ENCODE assay signal across 8 mouse cellular contexts in the genomic region with DNA sequence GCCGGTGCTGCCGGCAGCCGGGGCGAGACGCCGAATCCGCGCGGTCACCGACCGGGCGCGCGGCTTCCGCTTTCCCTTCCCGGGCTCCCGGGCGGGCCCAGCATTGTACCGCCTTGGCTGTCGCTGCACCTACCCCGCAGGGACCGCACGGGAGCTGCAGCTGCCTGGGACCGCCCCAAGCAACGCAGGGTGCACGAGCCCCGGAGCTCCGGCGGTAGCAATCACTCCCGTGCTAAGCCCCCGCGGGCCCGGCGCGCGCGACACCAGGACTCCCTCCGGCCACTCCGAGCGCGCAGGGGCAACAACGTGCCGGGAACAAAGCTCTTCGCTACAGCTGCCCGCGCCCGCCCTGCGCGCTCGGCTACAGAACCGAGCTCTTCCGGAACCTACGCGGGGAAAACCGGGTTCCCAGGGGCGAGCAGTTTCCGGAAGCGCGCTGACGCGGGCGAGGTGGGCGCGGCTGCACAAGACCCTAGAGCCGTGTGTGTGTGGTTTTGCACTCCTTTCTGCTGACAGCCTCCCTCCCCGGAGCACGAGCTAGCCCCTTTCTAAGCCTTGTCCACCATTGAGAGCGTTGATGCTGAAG. TPM values are rescaled to one million over a fixed set of nuclear protein-coding genes. Genes with fewer than 3 reads are reported as not detected.
DNase-seq lines count a peak whose midpoint lies in the region; ATAC-seq lines count a peak whose summit lies in the region.

A gene (minus strand): TSS at position 395 of the 586 bp plus-strand sequence.

- ATAC-seq in megakaryocyte-erythroid progenitor cell, adult 5-6 weeks (replicated peaks; ENCODE audit: low FRiP score, low TSS enrichment, poor library complexity, severe bottlenecking) = peak; percentile 62

- intact Hi-C loops in gastrocnemius, postnatal 14 days (cut with DNase I; ENCODE audit: low total_unique reads) = no loop called here
- intact Hi-C loops in left cerebral cortex, postnatal 25 days (cut with DNase I) = no loop called here

- DNase-seq in MEL-GATA-1-ER (ENCODE audit: extremely low read depth, low read depth) = peak; percentile 20
- peak; percentile 36 to 73 for DNase-seq in cerebellum, postnatal 4 days (ENCODE audit: low spot score in 2 of 2)
- peak; percentile 60 for DNase-seq in gastrocnemius, postnatal 14 days
- DNase-seq in induced T-regulatory cell, adult 2 months (ENCODE audit: low read depth) = peak; percentile 92
- peak; percentile 68 to 70 for DNase-seq in left cerebral cortex, postnatal 25 days (ENCODE audit: low spot score in 2 of 2)
- DNase-seq in right cerebral cortex, postnatal 25 days = peak; percentile 80
- peak; percentile 64 for DNase-seq in urinary bladder, postnatal 4 days (ENCODE audit: low spot score in 2 of 2)

RNA-seq across cellular contexts. Expression of the gene that starts here (rescaled TPM):
- total RNA-seq in gastrocnemius, postnatal 14 days (2021) = 10 to 100 TPM; 18.6 to 43.0 TPM
- total RNA-seq in left cerebral cortex, postnatal 25 days (2021) = 10 to 100 TPM; 37.7 to 38.8 TPM
- 3.9 and 19.7 TPM in 2 replicates for total RNA-seq in megakaryocyte-erythroid progenitor cell, adult 5-6 weeks (2014; fragmentation: Nextera tagmentation)
- total RNA-seq in megakaryocyte-erythroid progenitor cell, adult 5-6 weeks (2017) = 5.2 and 5.4 TPM in 2 replicates

Comparison
In these comparisons a context has a peak if more than half of its experiments do, and no peak if none do; other contexts are left out.
1. Peak in every context shown above with its lines: DNase-seq and ATAC-seq.
2. DNase-seq: peak in every context shown above with its lines; median percentile 92 in induced T-regulatory cell, adult 2 months; 80 in right cerebral cortex, postnatal 25 days; 69 in left cerebral cortex, postnatal 25 days; 64 in urinary bladder, postnatal 4 days; 60 in gastrocnemius, postnatal 14 days; 54 in cerebellum, postnatal 4 days; 20 in MEL-GATA-1-ER.